Mouse (Mus musculus): Measurements from ENCODE around the gene Fkbp4. TPM values are rescaled to one million over a fixed set of nuclear protein-coding genes. Genes with fewer than 3 reads are reported as not detected.
A peak's percentile ranks its signal among the peaks of the same experiment; 100 is the strongest.
"Not testable (repeated sequence)": the region's sequence is repeated elsewhere in the genome, so short reads cannot be mapped to it uniquely, and the experiment has no call there.

Fkbp4 gene
- polyA plus RNA-seq, 1 experiment from 2014 or later: 548 TPM

GRCm38 (mm10) chr6:128408544-128409125 is 29.8 kb downstream of the Fkbp4 start:
- WGBS: 87% methylated on average over 7 of the region's 7 CpGs
- no peaks in the 10 kb centered on the region for H3K9me3 ChIP-seq
- no peak overlapping the region for H3K4me3 ChIP-seq
- peaks cover 84% of the 10 kb centered on the region for H3K36me3 ChIP-seq
- no peaks in the 10 kb centered on the region for H3K27me3 ChIP-seq (ENCODE audit: insufficient read depth, poor library complexity, severe bottlenecking)
- no peak overlapping the region for H3K27ac ChIP-seq
- DNase-seq (ENCODE audit: low spot score): no peak
- no peaks in the 10 kb centered on the region for H3K4me1 ChIP-seq (replicated peaks)

GRCm38 (mm10) chr6:128404708-128405107 is 33.8 kb downstream of the Fkbp4 start:
- no peak for DNase-seq (ENCODE audit: low spot score)
- WGBS: 68% methylated on average over 5 of the region's 5 CpGs
- H3K27ac ChIP-seq: no peak overlapping the region
- H3K4me1 ChIP-seq (replicated peaks): peaks cover 11% of the 10 kb centered on the region
- H3K9me3 ChIP-seq: no peaks in the 10 kb centered on the region
- no peaks in the 10 kb centered on the region for H3K27me3 ChIP-seq (ENCODE audit: insufficient read depth, poor library complexity, severe bottlenecking)
- peaks cover 45% of the 10 kb centered on the region for H3K36me3 ChIP-seq
- H3K4me3 ChIP-seq: no peak overlapping the region

- DNase-seq (ENCODE audit: low spot score): peak; percentile 34
- Histone ChIP-seq H3K27me3 (ENCODE audit: insufficient read depth, poor library complexity, severe bottlenecking) (no peaks in the 10 kb centered on the region), H3K4me1 (replicated peaks) (peaks cover 16% of the 10 kb centered on the region), H3K4me3 (peak overlapping the region; percentile 16; the same call in 1 of the 2 replicates), H3K27ac (peak overlapping the region; percentile 64), H3K36me3 (peaks cover 1% of the 10 kb centered on the region; the same call in 1 of the 2 replicates), H3K9me3 (no peaks in the 10 kb centered on the region)
- WGBS: 49% methylated on average over 21 of the region's 21 CpGs
These were observed 38.9 kb downstream of the Fkbp4 start for GRCm38 (mm10) chr6:128399421-128400185.

GRCm38 (mm10) chr6:128398996-128399395 is 39.5 kb downstream of the Fkbp4 start, which contains the start of gene Nrip2:
TSS of gene Nrip2 (plus strand) at chr6:128399296.
- Histone ChIP-seq H3K27me3 (ENCODE audit: insufficient read depth, poor library complexity, severe bottlenecking) (no peaks in the 10 kb centered on the region), H3K27ac (peak within 1 kb of the TSS; percentile 64), H3K9me3 (no peaks in the 10 kb centered on the region), H3K36me3 (no peaks in the 10 kb centered on the region), H3K4me3 (peak within 1 kb of the TSS; percentile 16; the same call in 1 of the 2 replicates), H3K4me1 (replicated peaks) (peaks cover 16% of the 10 kb centered on the region)
- WGBS: 77% methylated on average over 3 of the region's 3 CpGs
- no peak for DNase-seq (ENCODE audit: low spot score)

- H3K9me3 ChIP-seq: no peaks in the 10 kb centered on the region
- WGBS: 85% methylated on average over 7 of the region's 7 CpGs
- H3K27ac ChIP-seq: no peak overlapping the region
- H3K27me3 ChIP-seq (ENCODE audit: insufficient read depth, poor library complexity, severe bottlenecking): no peaks in the 10 kb centered on the region
- no peak for DNase-seq (ENCODE audit: low spot score)
- H3K4me1 ChIP-seq (replicated peaks): peaks cover 16% of the 10 kb centered on the region
- no peaks in the 10 kb centered on the region for H3K36me3 ChIP-seq
- H3K4me3 ChIP-seq: no peak overlapping the region
These were observed 40.8 kb downstream of the Fkbp4 start for GRCm38 (mm10) chr6:128397574-128398261.

GRCm38 (mm10) chr6:128390683-128391082 is 47.8 kb downstream of the Fkbp4 start:
- Histone ChIP-seq H3K36me3 (no peaks in the 10 kb centered on the region), H3K9me3 (no peaks in the 10 kb centered on the region), H3K4me3 (no peak overlapping the region), H3K4me1 (replicated peaks) (no peaks in the 10 kb centered on the region), H3K27me3 (ENCODE audit: insufficient read depth, poor library complexity, severe bottlenecking) (no peaks in the 10 kb centered on the region), H3K27ac (no peak overlapping the region)
- 70% methylated on average over 1 of the region's 1 CpGs for WGBS
- no peak for DNase-seq (ENCODE audit: low spot score)

GRCm38 (mm10) chr6:128389185-128389584 is 49.3 kb downstream of the Fkbp4 start:
- 93% methylated on average over 1 of the region's 1 CpGs for WGBS
- DNase-seq (ENCODE audit: low spot score): no peak
- Histone ChIP-seq H3K27me3 (ENCODE audit: insufficient read depth, poor library complexity, severe bottlenecking) (no peaks in the 10 kb centered on the region), H3K4me3 (no peak overlapping the region), H3K36me3 (no peaks in the 10 kb centered on the region), H3K4me1 (replicated peaks) (no peaks in the 10 kb centered on the region), H3K9me3 (no peaks in the 10 kb centered on the region), H3K27ac (no peak overlapping the region)

GRCm38 (mm10) chr6:128385026-128385425 is 53.5 kb downstream of the Fkbp4 start:
- Histone ChIP-seq H3K27me3 (ENCODE audit: insufficient read depth, poor library complexity, severe bottlenecking) (no peaks in the 10 kb centered on the region), H3K36me3 (no peaks in the 10 kb centered on the region), H3K27ac (no peak overlapping the region), H3K9me3 (no peaks in the 10 kb centered on the region), H3K4me3 (no peak overlapping the region), H3K4me1 (replicated peaks) (no peaks in the 10 kb centered on the region)
- WGBS: 85% methylated on average over 1 of the region's 1 CpGs
- no peak for DNase-seq (ENCODE audit: low spot score)

GRCm38 (mm10) chr6:128383752-128384151 is 54.7 kb downstream of the Fkbp4 start:
- Histone ChIP-seq H3K4me1 (replicated peaks) (no peaks in the 10 kb centered on the region), H3K9me3 (no peaks in the 10 kb centered on the region), H3K27ac (no peak overlapping the region), H3K4me3 (no peak overlapping the region), H3K27me3 (ENCODE audit: insufficient read depth, poor library complexity, severe bottlenecking) (no peaks in the 10 kb centered on the region), H3K36me3 (no peaks in the 10 kb centered on the region)
- no peak for DNase-seq (ENCODE audit: low spot score)
- 79% methylated on average over 7 of the region's 7 CpGs for WGBS

- Histone ChIP-seq H3K4me3 (no peak overlapping the region), H3K4me1 (replicated peaks) (no peaks in the 10 kb centered on the region), H3K27ac (no peak overlapping the region), H3K9me3 (no peaks in the 10 kb centered on the region), H3K27me3 (ENCODE audit: insufficient read depth, poor library complexity, severe bottlenecking) (no peaks in the 10 kb centered on the region), H3K36me3 (peaks cover 18% of the 10 kb centered on the region)
- 79% methylated on average over 3 of the region's 3 CpGs for WGBS
- no peak for DNase-seq (ENCODE audit: low spot score)
These were observed 57.2 kb downstream of the Fkbp4 start for GRCm38 (mm10) chr6:128381254-128381653.

GRCm38 (mm10) chr6:128380594-128381167 is 57.8 kb downstream of the Fkbp4 start:
- peaks cover 24% of the 10 kb centered on the region for H3K36me3 ChIP-seq
- H3K4me3 ChIP-seq; H3K27me3 ChIP-seq (ENCODE audit: insufficient read depth, poor library complexity, severe bottlenecking); H3K9me3 ChIP-seq; DNase-seq (ENCODE audit: low spot score); H3K4me1 ChIP-seq (replicated peaks); H3K27ac ChIP-seq: not testable (repeated sequence)
- 81% methylated on average over 1 of the region's 1 CpGs for WGBS

Measured in hindbrain, embryonic 10.5 days (tissue).